Mouse (Mus musculus): Measurements from ENCODE around the gene Tmem54. TPM values are rescaled to one million over a fixed set of nuclear protein-coding genes. Genes with fewer than 3 reads are reported as not detected.

The Tmem54 gene
- polyA plus RNA-seq, 1 experiment, result 851 TPM

- Histone ChIP-seq H3K27ac (ENCODE audit: insufficient read depth, low read depth, low read length) (no peak overlapping the region), H3K36me3 (ENCODE audit: control insufficient read depth, insufficient read depth, low read length) (peaks cover 40% of the 10 kb centered on the region), H3K27me3 (ENCODE audit: control insufficient read depth, insufficient read depth, low read length) (no peaks in the 10 kb centered on the region), H3K4me1 (ENCODE audit: control insufficient read depth, insufficient read depth, insufficient read length, low read length) (peaks cover 28% of the 10 kb centered on the region), H3K4me3 (ENCODE audit: low read depth, low read length) (no peak overlapping the region)
- 55% methylated on average over 11 of the region's 11 CpGs for WGBS
- TF ChIP-seq CTCF (IDR thresholded peaks at IDR 0.05; ENCODE audit: extremely low read depth, insufficient read length, insufficient replicate concordance, low read depth, low read length) (peak; percentile 60; the same call in 1 of the 2 replicates), POLR2A (IDR thresholded peaks at IDR 0.05; ENCODE audit: low read depth, low read length) (no peak)
Observed at GRCm38 (mm10) chr4:129111350-129111749, 6.0 kb downstream of the Tmem54 start.

- Histone ChIP-seq H3K36me3 (ENCODE audit: control insufficient read depth, insufficient read depth, low read length) (peaks cover 40% of the 10 kb centered on the region), H3K27me3 (ENCODE audit: control insufficient read depth, insufficient read depth, low read length) (no peaks in the 10 kb centered on the region), H3K4me1 (ENCODE audit: control insufficient read depth, insufficient read depth, insufficient read length, low read length) (peaks cover 28% of the 10 kb centered on the region), H3K4me3 (ENCODE audit: low read depth, low read length) (no peak overlapping the region), H3K27ac (ENCODE audit: insufficient read depth, low read depth, low read length) (no peak overlapping the region)
- TF ChIP-seq POLR2A (IDR thresholded peaks at IDR 0.05; ENCODE audit: low read depth, low read length) (no peak), CTCF (IDR thresholded peaks at IDR 0.05; ENCODE audit: extremely low read depth, insufficient read length, insufficient replicate concordance, low read depth, low read length) (no peak)
- 75% methylated on average over 13 of the region's 13 CpGs for WGBS
Observed at GRCm38 (mm10) chr4:129112231-129112630, 6.9 kb downstream of the Tmem54 start.

- Histone ChIP-seq H3K27me3 (ENCODE audit: control insufficient read depth, insufficient read depth, low read length) (no peaks in the 10 kb centered on the region), H3K27ac (ENCODE audit: insufficient read depth, low read depth, low read length) (no peak overlapping the region), H3K4me1 (ENCODE audit: control insufficient read depth, insufficient read depth, insufficient read length, low read length) (peaks cover 23% of the 10 kb centered on the region), H3K36me3 (ENCODE audit: control insufficient read depth, insufficient read depth, low read length) (peaks cover 37% of the 10 kb centered on the region), H3K4me3 (ENCODE audit: low read depth, low read length) (no peak overlapping the region)
- no peak for TF ChIP-seq POLR2A (IDR thresholded peaks at IDR 0.05; ENCODE audit: low read depth, low read length)
- peak; percentile 93 for TF ChIP-seq CTCF (IDR thresholded peaks at IDR 0.05; ENCODE audit: extremely low read depth, insufficient read length, insufficient replicate concordance, low read depth, low read length)
- WGBS, result 40% methylated on average over 28 of the region's 28 CpGs
Observed at GRCm38 (mm10) chr4:129113083-129113988, 8.0 kb downstream of the Tmem54 start.

- H3K27ac ChIP-seq (ENCODE audit: insufficient read depth, low read depth, low read length), result no peak overlapping the region
- no peak overlapping the region for H3K4me3 ChIP-seq (ENCODE audit: low read depth, low read length)
- 91% methylated on average over 8 of the region's 8 CpGs for WGBS
- peaks cover 14% of the 10 kb centered on the region for H3K27me3 ChIP-seq (ENCODE audit: control insufficient read depth, insufficient read depth, low read length)
- H3K4me1 ChIP-seq (ENCODE audit: control insufficient read depth, insufficient read depth, insufficient read length, low read length), result peaks cover 6% of the 10 kb centered on the region
- peaks cover 12% of the 10 kb centered on the region for H3K36me3 ChIP-seq (ENCODE audit: control insufficient read depth, insufficient read depth, low read length)
- TF ChIP-seq POLR2A (IDR thresholded peaks at IDR 0.05; ENCODE audit: low read depth, low read length) (no peak), CTCF (IDR thresholded peaks at IDR 0.05; ENCODE audit: extremely low read depth, insufficient read length, insufficient replicate concordance, low read depth, low read length) (no peak)
Observed at GRCm38 (mm10) chr4:129116703-129117102, 11.4 kb downstream of the Tmem54 start.

GRCm38 (mm10) chr4:129117720-129118510 is 12.6 kb downstream of the Tmem54 start:
- H3K4me3 ChIP-seq (ENCODE audit: low read depth, low read length), result no peak overlapping the region
- no peaks in the 10 kb centered on the region for H3K36me3 ChIP-seq (ENCODE audit: control insufficient read depth, insufficient read depth, low read length)
- H3K4me1 ChIP-seq (ENCODE audit: control insufficient read depth, insufficient read depth, insufficient read length, low read length), result peaks cover 4% of the 10 kb centered on the region
- no peak overlapping the region for H3K27ac ChIP-seq (ENCODE audit: insufficient read depth, low read depth, low read length)
- no peak for TF ChIP-seq CTCF (IDR thresholded peaks at IDR 0.05; ENCODE audit: extremely low read depth, insufficient read length, insufficient replicate concordance, low read depth, low read length)
- no peak for TF ChIP-seq POLR2A (IDR thresholded peaks at IDR 0.05; ENCODE audit: low read depth, low read length)
- 83% methylated on average over 14 of the region's 14 CpGs for WGBS
- peaks cover 24% of the 10 kb centered on the region for H3K27me3 ChIP-seq (ENCODE audit: control insufficient read depth, insufficient read depth, low read length)

GRCm38 (mm10) chr4:129119708-129120107 is 14.4 kb downstream of the Tmem54 start:
- TF ChIP-seq POLR2A (IDR thresholded peaks at IDR 0.05; ENCODE audit: low read depth, low read length), result no peak
- no peak for TF ChIP-seq CTCF (IDR thresholded peaks at IDR 0.05; ENCODE audit: extremely low read depth, insufficient read length, insufficient replicate concordance, low read depth, low read length)
- 75% methylated on average over 10 of the region's 10 CpGs for WGBS
- Histone ChIP-seq H3K27ac (ENCODE audit: insufficient read depth, low read depth, low read length) (no peak overlapping the region), H3K4me3 (ENCODE audit: low read depth, low read length) (no peak overlapping the region), H3K36me3 (ENCODE audit: control insufficient read depth, insufficient read depth, low read length) (no peaks in the 10 kb centered on the region), H3K4me1 (ENCODE audit: control insufficient read depth, insufficient read depth, insufficient read length, low read length) (no peaks in the 10 kb centered on the region; the same call in 1 of the 2 replicates), H3K27me3 (ENCODE audit: control insufficient read depth, insufficient read depth, low read length) (peaks cover 29% of the 10 kb centered on the region)

Data from small intestine, adult 2 months (tissue).